Mouse (Mus musculus) hindbrain, postnatal 0 days (tissue): ENCODE measurements around the gene Med29. TPM values are rescaled to one million over a fixed set of nuclear protein-coding genes. Genes with fewer than 3 reads are reported as not detected.
A peak's percentile ranks its signal among the peaks of the same experiment; 100 is the strongest.

ENCODE experiments used
- ATAC-seq: fragments of 200-750 bp; cut with Nextera tagmentation; 2 replicates; pipeline ENCODE4 v1.8.0; 2017; ENCODE audit warnings: mild to moderate bottlenecking, moderate TSS enrichment, moderate library complexity
- DNase-seq: peaks from one replicate; pipeline ENCODE4 v3.0.0-alpha.2; 2015; ENCODE audit warnings: low spot score
- H3K27ac ChIP-seq: fragments of 300-500 bp; sonication (generic); 2 replicates; pipeline ENCODE4 v1.5.1; 2014; ENCODE audit warnings: mild to moderate bottlenecking
- H3K27me3 ChIP-seq: fragments of 300-500 bp; sonication (generic); 2 replicates; pipeline ENCODE4 v1.6.1; 2014; ENCODE audit warnings: low read length, mixed read lengths; ENCODE audit not compliant: insufficient read depth
- H3K36me3 ChIP-seq: fragments of 300-500 bp; sonication (generic); 2 replicates; pipeline ENCODE4 v1.6.1; 2014; ENCODE audit warnings: low read length, mixed read lengths; ENCODE audit not compliant: insufficient read depth
- H3K4me1 ChIP-seq: fragments of 300-500 bp; sonication (generic); 2 replicates; pipeline ENCODE4 v1.6.1; 2014; ENCODE audit warnings: antibody characterized with exemption, low read length, mixed read lengths; ENCODE audit not compliant: insufficient read depth
- H3K4me2 ChIP-seq: fragments of 300-500 bp; sonication (generic); 2 replicates; pipeline ENCODE4 v1.6.1; 2014; ENCODE audit warnings: low read depth, mild to moderate bottlenecking, low read length, moderate library complexity, mixed read lengths
- H3K4me3 ChIP-seq: fragments of 300-500 bp; sonication (generic); 2 replicates; pipeline ENCODE4 v1.5.1; 2014; ENCODE audit warnings: low read length
- H3K9ac ChIP-seq: fragments of 300-500 bp; sonication (generic); replicated peaks from 2 replicates; pipeline ENCODE4 v1.6.1; 2014; ENCODE audit warnings: mild to moderate bottlenecking, low read length, moderate library complexity, mixed read lengths
- H3K9me3 ChIP-seq: fragments of 300-500 bp; sonication (generic); 2 replicates; pipeline ENCODE4 v1.6.1; 2016; ENCODE audit warnings: low read length, mixed read lengths
- CTCF ChIP-seq: IDR thresholded peaks from 2 replicates; pipeline ENCODE4 v1.5.1; 2016; ENCODE audit warnings: antibody characterized with exemption, control low read depth, low read depth
- WGBS: fragments of 180-500 bp; shearing (Covaris S2); extraction: QIAGEN DNeasy Blood & Tissue Kit; methylation state at CpG from one replicate; pipeline ENCODE4 v1.1.7; 2014; 5-methylcytosine and 5-hydroxymethylcytosine counted together
- polyA plus RNA-seq: library from polyadenylated mRNA; unstranded; fragments of >200 nt; fragmentation: Nextera tagmentation; extraction: Ambion mirVana; gene quantifications from 2 replicates; pipeline ENCODE4 v1.2.1, GENCODE M21; 2015
- total RNA-seq: library from RNA; depleted of rRNA; stranded (reverse); fragments of >200 nt; gene quantifications from 2 replicates; pipeline ENCODE4 v1.2.3, GENCODE M21; 2014

Gene Med29
- total and polyA plus RNA-seq, 2 experiments from 2014 or later: 33.6 to 42.9 TPM

DNA sequence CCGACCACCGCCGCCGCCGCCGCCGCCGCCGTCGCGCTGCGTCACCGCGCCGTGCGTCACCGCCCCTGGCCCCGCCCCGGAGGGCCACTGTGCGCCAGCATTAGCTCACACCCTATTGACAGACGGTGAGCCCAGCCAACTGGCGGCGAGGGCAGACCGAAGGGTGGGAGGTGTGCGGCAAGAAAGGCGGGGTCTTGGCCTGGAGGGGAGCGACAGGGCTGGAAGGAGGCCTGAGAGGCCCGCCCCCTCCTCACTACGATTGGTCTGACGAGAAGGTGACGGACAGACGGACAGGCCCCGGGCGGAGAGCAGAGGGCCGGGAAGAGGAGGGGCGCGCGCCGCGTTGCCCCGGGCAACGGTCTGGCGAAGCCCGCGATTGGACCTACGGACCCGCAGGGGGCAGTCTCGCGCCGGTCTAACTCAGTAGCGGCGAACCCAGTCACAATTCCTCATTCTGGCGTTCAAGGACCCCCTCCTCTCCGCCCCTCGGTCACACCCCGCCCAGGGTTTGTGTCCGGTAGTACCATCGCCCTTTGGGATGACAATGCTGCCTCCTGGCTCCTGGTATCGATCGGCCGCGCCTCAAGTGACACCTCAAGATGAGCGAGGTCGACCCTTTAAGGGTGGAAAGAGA, 43.9 kb upstream of the Med29 start:
- Histone ChIP-seq H3K9me3 (no peaks in the 10 kb centered on the region), H3K27ac (peak overlapping the region; percentile 89), H3K9ac (peak overlapping the region; percentile 88), H3K4me3 (peak overlapping the region; percentile 84), H3K27me3 (no peaks in the 10 kb centered on the region), H3K4me2 (peak overlapping the region; percentile 88), H3K36me3 (no peaks in the 10 kb centered on the region), H3K4me1 (peaks cover 5% of the 10 kb centered on the region; the same call in 1 of the 2 replicates)
- DNase-seq (peak; percentile 99), ATAC-seq (peak; percentile 99)
- TF ChIP-seq CTCF: peak; percentile 60
- 2% methylated on average over 56 of the region's 64 CpGs for WGBS

GRCm38 (mm10) chr7:28435660-28436259, 43.3 kb upstream of the Med29 start:
- H3K36me3 ChIP-seq: no peaks in the 10 kb centered on the region
- H3K27me3 ChIP-seq: no peaks in the 10 kb centered on the region
- H3K4me2 ChIP-seq: peak overlapping the region; percentile 88
- DNase-seq: peak; percentile 36
- peak; percentile 30 for ATAC-seq
- no peaks in the 10 kb centered on the region for H3K9me3 ChIP-seq
- no peak for TF ChIP-seq CTCF
- H3K9ac ChIP-seq: peak overlapping the region; percentile 88
- H3K27ac ChIP-seq: peak overlapping the region; percentile 71; the same call in 1 of the 2 replicates
- peak overlapping the region; percentile 84 for H3K4me3 ChIP-seq
- peaks cover 5% of the 10 kb centered on the region; the same call in 1 of the 2 replicates for H3K4me1 ChIP-seq
- under 1% methylated on average over 38 of the region's 70 CpGs for WGBS

GRCm38 (mm10) chr7:28432252-28432651, 39.7 kb upstream of the Med29 start:
- Histone ChIP-seq H3K27me3 (no peaks in the 10 kb centered on the region), H3K4me2 (no peak overlapping the region), H3K9ac (no peak overlapping the region), H3K4me1 (peaks cover 5% of the 10 kb centered on the region; the same call in 1 of the 2 replicates), H3K4me3 (no peak overlapping the region), H3K9me3 (no peaks in the 10 kb centered on the region), H3K36me3 (no peaks in the 10 kb centered on the region), H3K27ac (no peak overlapping the region)
- ATAC-seq (no peak), DNase-seq (no peak)
- 95% methylated on average over 2 of the region's 2 CpGs for WGBS
- no peak for TF ChIP-seq CTCF

- DNase-seq: no peak
- WGBS: 89% methylated on average over 1 of the region's 1 CpGs
- peaks cover 5% of the 10 kb centered on the region; the same call in 1 of the 2 replicates for H3K4me1 ChIP-seq
Measured at GRCm38 (mm10) chr7:28430512-28430911, 38.0 kb upstream of the Med29 start.

GRCm38 (mm10) chr7:28427738-28428137, 35.2 kb upstream of the Med29 start:
- TF ChIP-seq CTCF: no peak
- Histone ChIP-seq H3K27me3 (no peaks in the 10 kb centered on the region), H3K27ac (no peak overlapping the region), H3K4me3 (no peak overlapping the region), H3K36me3 (peaks cover 9% of the 10 kb centered on the region; the same call in 1 of the 2 replicates), H3K9me3 (no peaks in the 10 kb centered on the region), H3K4me2 (no peak overlapping the region), H3K9ac (no peak overlapping the region), H3K4me1 (no peaks in the 10 kb centered on the region)
- no peak for ATAC-seq
- no peak for DNase-seq

More at GRCm38 (mm10) chr7:28430512-28430911, 38.0 kb upstream of the Med29 start:
- TF ChIP-seq CTCF: no peak
- ATAC-seq: no peak
- Histone ChIP-seq H3K9ac (no peak overlapping the region), H3K4me3 (no peak overlapping the region), H3K9me3 (no peaks in the 10 kb centered on the region), H3K27me3 (no peaks in the 10 kb centered on the region), H3K36me3 (no peaks in the 10 kb centered on the region), H3K27ac (no peak overlapping the region), H3K4me2 (no peak overlapping the region)

GRCm38 (mm10) chr7:28423018-28423417, 30.5 kb upstream of the Med29 start:
- no peak overlapping the region for H3K4me3 ChIP-seq
- no peak overlapping the region for H3K4me2 ChIP-seq
- 96% methylated on average over 1 of the region's 1 CpGs for WGBS
- peaks cover 20% of the 10 kb centered on the region; the same call in 1 of the 2 replicates for H3K36me3 ChIP-seq
- H3K4me1 ChIP-seq: no peaks in the 10 kb centered on the region
- no peak overlapping the region for H3K9ac ChIP-seq
- DNase-seq (no peak), ATAC-seq (no peak)
- TF ChIP-seq CTCF: no peak
- no peaks in the 10 kb centered on the region for H3K27me3 ChIP-seq
- H3K27ac ChIP-seq: no peak overlapping the region
- no peaks in the 10 kb centered on the region for H3K9me3 ChIP-seq

GRCm38 (mm10) chr7:28419416-28419815, 26.9 kb upstream of the Med29 start:
- no peak for ATAC-seq
- Histone ChIP-seq H3K4me1 (no peaks in the 10 kb centered on the region), H3K27ac (no peak overlapping the region), H3K9ac (no peak overlapping the region), H3K36me3 (peaks cover 20% of the 10 kb centered on the region; the same call in 1 of the 2 replicates), H3K27me3 (no peaks in the 10 kb centered on the region), H3K4me2 (no peak overlapping the region), H3K4me3 (no peak overlapping the region), H3K9me3 (no peaks in the 10 kb centered on the region)
- no peak for TF ChIP-seq CTCF
- no peak for DNase-seq
- 95% methylated on average over 2 of the region's 2 CpGs for whole genome bisulfite sequencing
